Mouse (Mus musculus) skeletal muscle tissue, postnatal 0 days (tissue): ENCODE results near the gene Tecrl. TPM values are rescaled to one million over a fixed set of nuclear protein-coding genes. Genes with fewer than 3 reads are reported as not detected.

Experiments
- polyA plus RNA-seq: library from polyadenylated mRNA; unstranded; fragments of >200 nt; fragmentation: Nextera tagmentation; extraction: Ambion mirVana; gene quantifications from 2 replicates; pipeline ENCODE4 v1.2.1, GENCODE M21; 2015

Gene Tecrl
- polyA plus RNA-seq, result 18.8 and 18.9 TPM in 2 replicates

DNA sequence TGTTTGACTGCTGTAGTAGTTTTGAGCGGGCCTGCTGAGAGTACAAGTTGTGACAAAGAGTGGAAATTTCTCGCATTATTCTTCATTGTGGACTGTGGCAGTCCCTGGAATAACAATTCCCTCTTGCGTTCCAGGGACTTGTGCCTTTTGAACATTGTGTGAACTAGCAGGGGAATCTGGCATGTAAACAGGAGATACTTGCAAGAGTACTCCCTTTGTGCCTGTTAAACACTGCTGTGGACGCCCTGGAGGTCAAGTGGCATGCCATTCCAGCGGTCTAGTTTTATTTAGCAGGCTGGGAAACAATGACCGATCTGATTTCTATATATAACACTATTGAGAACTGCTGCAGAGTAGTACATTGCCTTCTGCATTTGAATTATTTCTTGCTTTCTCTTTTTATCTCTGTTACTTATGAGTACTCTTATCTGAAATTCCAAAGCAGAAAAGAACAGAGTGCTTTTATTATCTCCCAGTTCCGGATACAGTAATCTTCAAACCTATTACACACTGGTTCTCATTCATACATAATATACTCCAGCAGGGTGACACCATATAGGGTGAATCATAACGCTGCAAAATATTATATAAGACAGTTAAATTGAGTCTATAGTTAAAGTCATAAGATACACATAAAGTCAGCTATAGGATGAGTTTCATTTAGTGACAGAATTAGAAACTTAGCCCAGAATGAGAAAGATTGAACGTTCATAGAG is at the start of gene Tecrl:
Gene Tecrl, minus strand, starts transcription at position 350 of the 716 bp plus-strand sequence.

